Mouse (Mus musculus): Measurements from ENCODE around the gene Mgat4b. TPM values are rescaled to one million over a fixed set of nuclear protein-coding genes. Genes with fewer than 3 reads are reported as not detected.

The Mgat4b gene
- total RNA-seq, 2 experiments from 2014 or later: 9.1 to 22.2 TPM

- peak; percentile 47 for ATAC-seq (ENCODE audit: poor library complexity, severe bottlenecking)
These were observed 14.2 kb downstream of the Mgat4b start for GRCm38 (mm10) chr11:50224671-50225530.

GRCm38 (mm10) chr11:50225611-50226378, 15.1 kb downstream of the Mgat4b start:
- ATAC-seq (ENCODE audit: poor library complexity, severe bottlenecking): 0 out of 2 replicates have a peak, but pooled peaks have one; percentile 9

- ATAC-seq (ENCODE audit: poor library complexity, severe bottlenecking): no peak
These were observed 15.7 kb downstream of the Mgat4b start for GRCm38 (mm10) chr11:50226406-50226805.

GRCm38 (mm10) chr11:50227226-50227625, 16.5 kb downstream of the Mgat4b start:
- no peak for ATAC-seq (ENCODE audit: poor library complexity, severe bottlenecking)

GRCm38 (mm10) chr11:50227736-50228135, 17.0 kb downstream of the Mgat4b start:
- no peak for ATAC-seq (ENCODE audit: poor library complexity, severe bottlenecking)

- no peak for ATAC-seq (ENCODE audit: poor library complexity, severe bottlenecking)
These were observed 18.1 kb downstream of the Mgat4b start for GRCm38 (mm10) chr11:50228772-50229171.

- ATAC-seq (ENCODE audit: poor library complexity, severe bottlenecking): peak; percentile 55
These were observed 18.7 kb downstream of the Mgat4b start for GRCm38 (mm10) chr11:50229252-50229910.

- ATAC-seq (ENCODE audit: poor library complexity, severe bottlenecking): no peak
These were observed 20.0 kb downstream of the Mgat4b start for GRCm38 (mm10) chr11:50230481-50231304.

GRCm38 (mm10) chr11:50231411-50231810, 20.7 kb downstream of the Mgat4b start:
- ATAC-seq (ENCODE audit: poor library complexity, severe bottlenecking): peak; percentile 50

- no peak for ATAC-seq (ENCODE audit: poor library complexity, severe bottlenecking)
These were observed 22.3 kb downstream of the Mgat4b start for GRCm38 (mm10) chr11:50233022-50233421.

- ATAC-seq (ENCODE audit: poor library complexity, severe bottlenecking): no peak
These were observed 23.3 kb downstream of the Mgat4b start for GRCm38 (mm10) chr11:50233993-50234392.

GRCm38 (mm10) chr11:50234606-50235005, 23.9 kb downstream of the Mgat4b start:
- ATAC-seq (ENCODE audit: poor library complexity, severe bottlenecking): no peak

- peak; percentile 81 for ATAC-seq (ENCODE audit: poor library complexity, severe bottlenecking)
These were observed 25.8 kb downstream of the Mgat4b start for GRCm38 (mm10) chr11:50236540-50236936.

GRCm38 (mm10) chr11:50236937-50237835, 26.5 kb downstream of the Mgat4b start:
- ATAC-seq (ENCODE audit: poor library complexity, severe bottlenecking): no peak

- peak; percentile 43 for ATAC-seq (ENCODE audit: poor library complexity, severe bottlenecking)
These were observed 27.6 kb downstream of the Mgat4b start, which contains the start of gene Ltc4s for GRCm38 (mm10) chr11:50238324-50238723. Gene Ltc4s, minus strand, starts transcription at chr11:50238616.

GRCm38 (mm10) chr11:50238821-50239791, 28.4 kb downstream of the Mgat4b start:
- peak; percentile 32 for ATAC-seq (ENCODE audit: poor library complexity, severe bottlenecking)

- no peak for ATAC-seq (ENCODE audit: poor library complexity, severe bottlenecking)
These were observed 29.7 kb downstream of the Mgat4b start for GRCm38 (mm10) chr11:50240235-50240911.
